Mouse (Mus musculus): ENCODE measurements around the gene Zbtb20. TPM values are rescaled to one million over a fixed set of nuclear protein-coding genes. Genes with fewer than 3 reads are reported as not detected.

The Zbtb20 gene
- polyA plus RNA-seq, 1 experiment from 2014 or later: 21.8 TPM

- H3K4me2 ChIP-seq (ENCODE audit: low read depth, low read length): no peak overlapping the region
- no peak overlapping the region for H3K9ac ChIP-seq (ENCODE audit: low read length)
- no peaks in the 10 kb centered on the region for H3K4me1 ChIP-seq (replicated peaks; ENCODE audit: control insufficient read depth, insufficient read depth, low read length)
- no peaks in the 10 kb centered on the region for H3K27me3 ChIP-seq (ENCODE audit: control insufficient read depth, insufficient read depth, low read depth, low read length)
- WGBS: 68% methylated on average over 2 of the region's 2 CpGs
- no peak for ATAC-seq (ENCODE audit: low read depth)
- H3K4me3 ChIP-seq (ENCODE audit: low read length): no peak overlapping the region
- no peak overlapping the region for H3K27ac ChIP-seq (ENCODE audit: low read length)
- H3K36me3 ChIP-seq (ENCODE audit: control insufficient read depth, insufficient read depth, low read length): no peaks in the 10 kb centered on the region
- H3K9me3 ChIP-seq (ENCODE audit: control insufficient read depth, low read length): no peaks in the 10 kb centered on the region
These were observed 815.2 kb downstream of the Zbtb20 start for GRCm38 (mm10) chr16:43690912-43691311.

GRCm38 (mm10) chr16:43691741-43692140, 816.1 kb downstream of the Zbtb20 start:
- H3K9me3 ChIP-seq (ENCODE audit: control insufficient read depth, low read length): no peaks in the 10 kb centered on the region
- no peak overlapping the region for H3K27ac ChIP-seq (ENCODE audit: low read length)
- no peaks in the 10 kb centered on the region for H3K27me3 ChIP-seq (ENCODE audit: control insufficient read depth, insufficient read depth, low read depth, low read length)
- H3K4me2 ChIP-seq (ENCODE audit: low read depth, low read length): no peak overlapping the region
- 94% methylated on average over 5 of the region's 5 CpGs for WGBS
- no peak overlapping the region for H3K4me3 ChIP-seq (ENCODE audit: low read length)
- no peaks in the 10 kb centered on the region for H3K4me1 ChIP-seq (replicated peaks; ENCODE audit: control insufficient read depth, insufficient read depth, low read length)
- H3K36me3 ChIP-seq (ENCODE audit: control insufficient read depth, insufficient read depth, low read length): no peaks in the 10 kb centered on the region
- no peak overlapping the region for H3K9ac ChIP-seq (ENCODE audit: low read length)
- no peak for ATAC-seq (ENCODE audit: low read depth)

MicroRNAs within 50 kb of the gene (microRNA counts, 519-probe panel; counts per million panel counts)
- microRNA mmu-miR-568: not detected

Small RNAs within 50 kb of the gene (microRNA-seq; reads per million reads assigned to microRNA genes)
- gene Mir568: not detected

All from lung, embryonic 16.5 days (tissue).